Mouse (Mus musculus) heart, postnatal 0 days (tissue): ENCODE data around the gene Bco2.

Experiments
- CTCF ChIP-seq: IDR thresholded peaks from 2 replicates; pipeline ENCODE4 v1.5.1; 2016; ENCODE audit warnings: antibody characterized with exemption, control low read depth, low read depth
- EP300 ChIP-seq: IDR thresholded peaks from 2 replicates; pipeline ENCODE4 v1.6.1; 2016; ENCODE audit warnings: antibody characterized with exemption, low read depth

GRCm38 (mm10) chr9:50527860-50528259 lies 27.1 kb downstream of the Bco2 start:
- TF ChIP-seq CTCF (no peak), EP300 (no peak)
